Mouse (Mus musculus): ENCODE data around the gene Tbcd.

Tbcd gene

DNA sequence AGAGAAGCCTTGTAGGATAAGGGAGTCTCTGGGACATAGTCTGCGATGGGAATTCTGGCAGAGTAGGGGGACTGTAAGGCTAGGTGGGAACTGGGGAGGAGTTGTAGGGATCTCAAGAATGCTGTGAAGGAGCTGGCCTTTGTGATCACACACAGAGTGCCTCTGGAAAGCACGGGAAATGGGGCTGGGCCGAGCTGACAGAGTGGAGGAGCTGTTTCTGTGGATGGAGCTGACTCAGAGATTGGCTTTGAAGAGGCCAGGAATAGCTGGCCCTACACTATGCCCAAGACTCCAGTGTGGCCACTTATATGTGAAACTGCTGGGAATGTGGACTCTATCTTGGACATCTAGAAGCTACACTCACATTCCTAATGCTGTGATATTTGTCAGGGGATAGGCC is 84.8 kb downstream of the Tbcd start:
- peak; percentile 27 for DNase-seq (ENCODE audit: low read depth, low spot score)

- DNase-seq (ENCODE audit: low read depth, low spot score), result no peak
Measured at GRCm38 (mm10) chr11:121542471-121542870, 90.7 kb downstream of the Tbcd start.

- DNase-seq (ENCODE audit: low read depth, low spot score), result no peak
Measured at GRCm38 (mm10) chr11:121543287-121543856, 91.6 kb downstream of the Tbcd start.

DNA sequence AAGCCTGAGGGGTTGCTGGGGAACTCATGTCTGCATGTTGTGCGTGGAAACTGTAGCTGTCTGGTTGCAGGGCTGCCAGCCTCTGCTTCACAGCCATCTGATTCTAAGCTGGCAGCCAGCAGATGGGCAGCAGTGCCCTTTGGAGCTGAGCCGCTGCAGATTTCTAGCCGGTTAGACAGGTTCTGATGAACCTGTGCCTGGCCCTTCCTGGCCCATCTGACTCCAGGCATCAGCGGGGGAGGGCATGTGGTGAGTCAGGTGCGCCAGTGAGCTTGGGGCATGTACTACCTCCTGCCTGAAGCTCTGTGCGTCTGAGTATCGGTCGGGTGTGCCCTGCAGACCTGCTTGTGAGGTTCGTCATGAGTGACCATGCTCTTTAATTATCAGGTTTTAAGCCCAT is 92.2 kb downstream of the Tbcd start:
- DNase-seq (ENCODE audit: low read depth, low spot score), result no peak

GRCm38 (mm10) chr11:121544755-121545397 is 93.1 kb downstream of the Tbcd start:
- DNase-seq (ENCODE audit: low read depth, low spot score), result no peak

DNA sequence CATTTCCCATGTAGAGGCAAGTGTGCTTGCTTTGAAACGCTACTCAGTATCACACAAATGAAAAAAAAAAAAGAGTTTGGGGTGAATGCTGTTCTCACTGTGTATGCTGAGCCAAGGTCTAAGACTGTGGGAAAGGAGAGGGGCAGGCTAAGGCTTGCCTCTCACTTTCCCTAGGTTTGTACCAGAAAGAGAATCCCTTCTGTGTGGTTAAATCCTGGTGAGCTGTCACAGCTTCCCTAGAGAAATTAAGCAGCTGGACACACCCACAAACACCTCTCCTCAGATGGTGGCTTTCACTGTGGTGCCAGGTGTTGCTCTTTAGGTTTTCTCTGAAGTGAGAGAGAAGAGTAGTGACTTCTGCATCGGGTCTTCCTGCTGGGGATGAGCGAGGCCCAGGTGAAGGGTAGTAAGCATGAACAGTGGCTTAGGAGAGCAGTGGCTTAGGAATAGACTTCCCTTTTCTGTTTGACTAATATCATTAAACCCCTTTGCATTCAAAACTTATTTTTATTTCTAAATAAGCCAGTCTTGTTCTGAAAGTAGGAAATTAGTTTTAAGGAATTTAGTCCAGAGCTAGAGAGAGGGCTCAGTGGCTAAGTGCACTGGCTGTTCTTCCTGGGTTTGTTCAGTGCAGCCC is 93.8 kb downstream of the Tbcd start:
- DNase-seq (ENCODE audit: low read depth, low spot score), result no peak

DNA sequence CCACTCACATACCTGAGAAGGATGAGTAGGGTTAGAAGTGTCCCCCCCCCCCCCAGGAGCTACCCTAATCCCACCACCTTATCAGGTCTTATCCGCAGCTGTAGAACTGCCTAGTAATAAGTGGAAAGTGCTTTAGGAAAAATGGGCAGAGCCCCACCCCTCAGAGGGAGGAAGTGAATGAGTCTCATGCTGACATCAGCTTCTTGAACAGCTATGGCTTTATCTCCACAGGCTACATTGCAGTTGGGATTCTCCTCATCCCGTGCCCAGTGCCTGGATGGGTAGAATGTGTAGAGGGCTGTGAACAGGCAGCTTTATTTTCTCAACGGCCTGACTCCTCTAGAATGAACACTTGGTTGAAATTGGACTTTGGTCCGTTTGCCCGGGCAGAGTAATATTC is 95.5 kb downstream of the Tbcd start:
- no peak for DNase-seq (ENCODE audit: low read depth, low spot score)

GRCm38 (mm10) chr11:121547925-121548324 is 96.2 kb downstream of the Tbcd start:
- no peak for DNase-seq (ENCODE audit: low read depth, low spot score)

DNA sequence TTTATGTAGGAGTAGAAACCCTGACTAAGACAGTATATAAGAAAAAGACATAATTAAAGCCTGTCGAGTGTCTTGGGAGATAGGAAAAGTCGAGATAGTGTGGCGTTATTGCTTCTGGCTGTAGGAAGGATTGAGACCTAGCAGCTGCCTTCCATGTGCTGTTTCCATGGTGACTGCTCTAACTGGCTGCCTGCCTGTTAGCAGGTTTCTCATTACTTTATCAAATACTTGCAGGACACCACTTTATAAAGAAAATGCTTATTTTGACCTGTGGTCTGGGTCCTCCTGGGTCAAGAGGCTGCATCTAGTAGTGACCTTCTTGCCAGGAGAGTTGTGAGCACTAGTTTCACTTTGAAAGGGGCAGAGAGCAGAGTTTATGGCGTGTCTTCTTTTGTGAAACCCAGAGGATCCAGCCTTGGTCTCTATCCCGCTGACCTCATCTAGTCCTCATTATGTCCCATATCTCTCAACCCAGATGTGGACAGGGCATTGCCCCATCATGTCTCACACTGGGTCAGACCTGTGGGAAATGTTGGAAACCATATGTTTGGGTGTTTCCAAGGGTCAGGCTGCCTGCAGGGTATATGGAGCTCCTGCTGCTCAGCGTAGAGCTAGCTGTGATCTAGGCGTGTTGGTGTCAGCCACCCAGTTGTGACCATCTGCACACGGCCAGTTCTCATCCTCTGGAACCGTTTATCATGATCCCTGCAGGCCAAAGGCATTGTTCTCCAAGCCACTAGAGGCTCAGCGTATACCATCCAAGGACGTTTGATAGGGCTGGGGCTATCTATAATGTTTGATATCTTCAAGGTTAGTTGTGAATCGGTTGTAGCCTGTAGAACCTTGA is 97.5 kb downstream of the Tbcd start:
- DNase-seq (ENCODE audit: low read depth, low spot score), result peak; percentile 24

DNA sequence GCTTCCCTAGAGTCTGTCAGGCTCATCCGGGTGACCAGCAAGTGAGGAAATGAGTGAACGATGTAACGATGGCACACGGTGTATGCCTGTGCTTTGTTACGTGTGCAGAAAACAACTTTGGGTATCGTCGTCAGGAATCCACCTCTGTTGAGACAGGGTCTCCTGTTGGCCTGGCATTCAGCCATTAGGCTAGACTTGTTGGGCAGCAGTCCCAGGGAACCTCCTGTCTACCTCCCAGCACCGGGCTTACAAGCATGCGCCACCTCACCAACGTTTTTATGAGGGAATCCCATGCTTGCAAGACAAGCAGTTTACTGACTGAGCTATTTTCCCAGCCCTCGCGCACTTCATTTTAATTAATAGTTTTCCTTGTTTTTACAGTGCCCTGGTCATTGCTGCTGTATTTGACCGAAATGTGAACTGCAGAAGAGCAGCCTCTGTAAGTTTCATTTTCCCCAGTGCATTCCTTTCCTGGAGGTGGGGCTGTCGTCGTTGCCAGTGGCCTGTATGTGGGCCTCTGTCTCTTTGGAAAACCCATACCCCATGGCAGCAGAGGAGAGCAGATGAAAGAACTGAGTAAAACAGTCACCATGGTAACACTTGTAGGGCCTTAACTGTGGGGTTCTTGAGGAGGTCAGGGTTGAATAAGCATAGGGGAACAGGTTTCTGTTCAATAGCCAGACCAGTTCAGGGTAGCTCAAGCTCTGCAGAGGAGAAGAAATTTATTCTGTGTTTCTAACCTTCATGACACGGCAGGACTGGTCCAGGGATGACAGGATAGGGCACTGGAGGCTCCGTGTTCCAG is 98.3 kb downstream of the Tbcd start:
- DNase-seq (ENCODE audit: low read depth, low spot score), result peak; percentile 43

DNA sequence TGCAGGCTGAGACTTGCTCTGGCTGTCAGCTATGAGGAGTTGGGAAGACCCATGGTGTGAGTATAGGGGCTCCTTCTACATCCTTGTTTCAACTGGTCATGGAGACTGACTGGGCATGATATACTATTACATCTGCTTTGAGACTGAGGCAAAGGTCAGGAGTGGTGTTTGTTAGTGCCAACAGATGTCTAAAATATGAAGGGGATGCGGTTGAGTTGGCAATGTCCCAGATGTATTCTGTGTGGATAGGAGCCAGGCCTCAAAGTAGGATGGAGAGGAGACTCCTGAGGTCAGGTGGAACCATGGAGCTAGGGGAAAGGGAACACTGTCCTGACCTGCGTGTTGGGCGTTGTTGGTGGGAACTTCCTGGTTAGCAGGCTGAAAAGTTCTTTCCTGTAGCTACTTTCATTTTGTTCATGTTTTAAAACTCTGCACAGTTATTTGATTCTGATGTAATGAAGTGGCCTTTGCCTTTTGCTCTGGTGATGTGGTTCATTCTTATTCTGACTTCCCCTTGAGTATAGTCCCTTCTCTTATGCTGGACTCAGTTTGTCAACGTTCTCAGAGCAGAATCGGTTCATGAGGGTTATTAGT is 99.6 kb downstream of the Tbcd start:
- peak; percentile 79 for DNase-seq (ENCODE audit: low read depth, low spot score)

- peak; percentile 96 for DNase-seq (ENCODE audit: low read depth, low spot score)
Measured at GRCm38 (mm10) chr11:121552167-121552566, 100.4 kb downstream of the Tbcd start.

GRCm38 (mm10) chr11:121552846-121553457 is 101.2 kb downstream of the Tbcd start:
- peak; percentile 70 for DNase-seq (ENCODE audit: low read depth, low spot score)

DNA sequence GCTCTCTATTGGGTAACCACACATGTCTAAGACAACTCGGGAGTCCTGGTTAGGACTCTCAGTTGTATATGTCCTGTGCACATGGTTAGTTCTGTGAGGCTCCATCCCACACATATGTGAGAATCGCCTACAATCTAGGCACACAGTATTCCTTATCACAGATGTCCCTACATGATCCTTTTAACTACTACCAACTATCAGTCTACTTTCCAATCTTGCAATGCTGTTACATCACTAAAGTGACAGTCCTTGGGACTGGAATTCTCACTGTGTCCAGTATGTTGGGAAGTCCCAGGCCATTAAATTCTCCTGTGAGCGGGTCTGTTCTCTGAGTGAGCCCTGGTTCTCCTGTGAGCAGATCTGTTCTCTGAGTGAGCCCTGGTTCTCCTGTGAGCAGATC is 101.7 kb downstream of the Tbcd start:
- DNase-seq (ENCODE audit: low read depth, low spot score), result peak; percentile 25

- no peak for DNase-seq (ENCODE audit: low read depth, low spot score)
Measured at GRCm38 (mm10) chr11:121556727-121557126, 105.0 kb downstream of the Tbcd start.

DNA sequence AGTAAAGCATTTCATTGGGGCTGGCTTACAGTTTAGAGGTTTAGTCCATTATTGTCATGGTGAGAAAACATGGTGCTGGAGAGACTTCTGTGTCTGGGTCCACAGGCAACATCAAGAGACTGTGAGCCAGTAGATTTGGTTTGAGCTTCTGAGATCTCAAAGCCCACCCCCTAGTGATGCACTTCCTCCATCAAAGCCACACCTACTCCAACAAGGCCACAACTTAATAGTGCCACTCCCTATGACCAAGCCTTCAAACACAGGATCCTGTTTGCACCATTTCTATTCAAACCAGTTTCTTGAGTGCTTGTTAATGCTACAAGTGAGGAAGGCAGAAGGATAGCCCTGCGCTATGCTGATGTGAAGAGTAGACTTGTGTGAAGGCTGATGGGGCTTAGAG is 106.2 kb downstream of the Tbcd start:
- DNase-seq (ENCODE audit: low read depth, low spot score), result no peak

DNA sequence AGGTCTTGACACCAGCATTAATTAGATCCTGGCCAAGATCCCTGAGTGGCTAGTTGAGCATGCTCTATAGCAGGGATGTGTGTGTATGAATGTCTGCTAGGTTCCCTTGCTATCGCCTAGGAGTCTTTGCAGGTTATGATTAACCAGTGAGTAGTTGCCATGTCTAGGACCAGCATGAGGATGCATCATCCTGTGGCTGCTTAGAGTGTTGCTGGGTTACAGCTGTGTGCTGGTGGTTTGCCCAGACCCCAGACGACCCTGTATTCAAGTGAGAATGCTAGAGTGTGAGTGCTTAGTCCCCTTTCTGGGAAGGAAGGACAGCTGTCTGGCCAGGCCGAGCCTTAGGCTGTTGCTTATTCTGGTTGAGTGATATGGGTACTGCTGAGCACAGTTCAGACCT is 106.8 kb downstream of the Tbcd start:
- DNase-seq (ENCODE audit: low read depth, low spot score), result no peak

GRCm38 (mm10) chr11:121559527-121560293 is 108.0 kb downstream of the Tbcd start:
- DNase-seq (ENCODE audit: low read depth, low spot score), result no peak

- DNase-seq (ENCODE audit: low read depth, low spot score), result no peak
Measured at GRCm38 (mm10) chr11:121560294-121560663, 108.5 kb downstream of the Tbcd start.

DNA sequence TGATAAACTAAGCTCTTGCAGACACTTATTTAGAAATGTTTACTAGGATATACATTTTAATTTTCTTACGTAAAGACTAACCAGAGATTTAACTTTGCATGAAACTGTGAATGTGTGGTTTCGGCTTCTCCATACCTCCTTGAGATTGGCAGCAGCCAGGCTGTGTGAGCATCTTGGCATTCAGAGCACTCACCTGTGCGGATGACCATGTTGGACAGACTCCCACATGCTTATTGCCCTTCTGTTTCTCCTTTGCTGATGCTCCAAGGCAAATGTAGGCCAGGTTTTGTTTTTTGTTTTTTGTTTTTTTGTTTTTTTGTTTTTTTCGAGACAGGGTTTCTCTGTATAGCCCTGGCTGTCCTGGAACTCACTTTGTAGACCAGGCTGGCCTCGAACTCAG is 111.6 kb downstream of the Tbcd start:
- DNase-seq (ENCODE audit: low read depth, low spot score), result no peak
